Mouse (Mus musculus) sigmoid colon, adult 10 weeks (tissue): ENCODE measurements around the gene Dmrt2. TPM values are rescaled to one million over a fixed set of nuclear protein-coding genes. Genes with fewer than 3 reads are reported as not detected.

ENCODE experiments used
- polyA plus RNA-seq: library from polyadenylated mRNA; stranded (reverse); fragments of 350-450 nt; fragmentation: Illumina TruSeq; extraction: RNeasy Lipid Tissue Mini Kit (QIAGEN cat#74804); gene quantifications from one replicate; pipeline ENCODE4 v1.2.3, GENCODE M21; 2014; ENCODE audit warnings: low read depth, low replicate concordance

Gene Dmrt2
- polyA plus RNA-seq, result not detected

GRCm38 (mm10) chr19:25672101-25672950 is at the start of gene Dmrt2:
Dmrt2 (plus strand) TSS chr19:25672411.

Other genes starting within 250 kb of the Dmrt2 start
- gene Dmrt1, start 166.8 kb upstream of the Dmrt2 start, polyA plus RNA-seq, result not detected
- gene Dmrt3, start 62.1 kb upstream of the Dmrt2 start, polyA plus RNA-seq, result not detected